Mouse (Mus musculus): ENCODE measurements at regions not wholly inside any gene's neighbourhood (a gene's known extent, or its start where the extent isn't known, plus 50 kb on each side); places are given as distances from the start of the nearest gene placed in this dataset.

DNA sequence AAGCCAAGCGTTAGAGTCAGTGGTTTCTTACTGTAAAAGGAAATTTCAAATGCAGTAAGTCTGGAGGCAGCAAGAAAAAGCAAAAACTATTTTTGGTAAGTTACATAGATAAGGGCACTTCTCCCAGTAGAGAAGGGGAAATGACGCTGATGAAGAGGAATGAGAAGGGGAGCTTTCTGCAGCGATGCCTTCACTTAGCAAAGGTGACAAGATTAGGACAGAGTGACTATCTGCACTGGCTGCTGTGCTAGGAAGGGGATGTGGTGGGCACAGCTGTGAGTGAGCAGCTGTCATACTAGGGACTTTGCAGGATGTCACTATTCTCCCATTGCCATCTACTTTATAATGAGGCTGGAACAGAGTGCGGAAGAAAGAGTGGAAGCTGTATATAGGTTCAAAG lies 156.5 kb downstream of the Ibtk start:
- no peaks in the 10 kb centered on the region for H3K27me3 ChIP-seq (ENCODE audit: control insufficient read depth, insufficient read depth, insufficient read length)
- no peak overlapping the region for H3K4me3 ChIP-seq
- no peak overlapping the region for H3K4me2 ChIP-seq (ENCODE audit: low read depth)
- no peak overlapping the region for H3ac ChIP-seq (ENCODE audit: control insufficient read depth, insufficient read length)
- H3K79me2 ChIP-seq (ENCODE audit: control insufficient read depth, insufficient read depth) = no peaks in the 10 kb centered on the region
- TF ChIP-seq REST (IDR thresholded peaks at IDR 0.05; ENCODE audit: insufficient read depth, insufficient read length) (no peak), MYOG (IDR thresholded peaks at IDR 0.05; ENCODE audit: control insufficient read depth in 1 of 3, insufficient read depth in 1 of 3, insufficient read length in 2 of 3, low read depth in 2 of 3) (no peak), USF1 (IDR thresholded peaks at IDR 0.05; ENCODE audit: low read depth) (no peak), MAX (IDR thresholded peaks at IDR 0.05; ENCODE audit: low read depth) (no peak), POLR2A (IDR thresholded peaks at IDR 0.05; ENCODE audit: insufficient read length, low read depth) (no peak), TCF3 (IDR thresholded peaks at IDR 0.05; ENCODE audit: insufficient read length, low read depth) (no peak), E2F4 (IDR thresholded peaks at IDR 0.05; ENCODE audit: insufficient read depth) (no peak), CEBPB (IDR thresholded peaks at IDR 0.05; ENCODE audit: insufficient read depth, poor library complexity, severe bottlenecking) (no peak), MYOD1 (IDR thresholded peaks at IDR 0.05; ENCODE audit: control insufficient read depth in 1 of 3, insufficient read length in 2 of 3, low read depth in 2 of 3) (no peak)
- no peaks in the 10 kb centered on the region for H3K36me3 ChIP-seq (ENCODE audit: control insufficient read depth, insufficient read depth)

DNA sequence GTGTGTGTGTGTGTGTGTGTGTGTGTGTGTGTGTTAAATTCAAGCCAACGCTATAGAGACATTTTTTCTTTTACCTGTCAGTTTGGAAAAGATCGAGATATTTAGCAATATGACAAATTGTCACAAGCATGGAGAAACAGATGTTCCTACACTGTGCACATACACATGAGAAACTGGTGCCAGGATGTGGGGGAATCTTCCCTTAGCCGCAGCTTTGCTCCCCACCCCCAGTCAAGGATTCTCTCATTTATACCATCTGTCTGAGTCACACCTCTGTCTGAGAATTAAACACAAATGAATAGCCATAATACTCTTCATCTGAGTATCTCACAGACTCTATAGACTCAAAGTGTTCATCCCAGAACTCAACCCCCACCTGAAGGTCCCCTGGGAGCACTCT lies 159.9 kb downstream of the Ibtk start:
- Histone ChIP-seq H3K79me2 (ENCODE audit: control insufficient read depth, insufficient read depth) (no peaks in the 10 kb centered on the region), H3ac (ENCODE audit: control insufficient read depth, insufficient read length) (no peak overlapping the region), H3K4me2 (ENCODE audit: low read depth) (no peak overlapping the region), H3K36me3 (ENCODE audit: control insufficient read depth, insufficient read depth) (no peaks in the 10 kb centered on the region), H3K27me3 (ENCODE audit: control insufficient read depth, insufficient read depth, insufficient read length) (no peaks in the 10 kb centered on the region), H3K4me3 (no peak overlapping the region)
- TF ChIP-seq E2F4 (IDR thresholded peaks at IDR 0.05; ENCODE audit: insufficient read depth) (no peak), SRF (IDR thresholded peaks at IDR 0.05; ENCODE audit: control insufficient read depth, insufficient read length, low read depth) (no peak), MYOD1 (IDR thresholded peaks at IDR 0.05; ENCODE audit: control insufficient read depth in 1 of 3, insufficient read length in 2 of 3, low read depth in 2 of 3) (no peak), MAX (IDR thresholded peaks at IDR 0.05; ENCODE audit: low read depth) (no peak), MYOG (IDR thresholded peaks at IDR 0.05; ENCODE audit: control insufficient read depth in 1 of 3, insufficient read depth in 1 of 3, insufficient read length in 2 of 3, low read depth in 2 of 3) (no peak), TCF12 (IDR thresholded peaks at IDR 0.05; ENCODE audit: insufficient read depth, poor library complexity, severe bottlenecking) (no peak), TCF3 (IDR thresholded peaks at IDR 0.05; ENCODE audit: insufficient read length, low read depth) (no peak), POLR2A (IDR thresholded peaks at IDR 0.05; ENCODE audit: insufficient read length, low read depth) (no peak), USF1 (IDR thresholded peaks at IDR 0.05; ENCODE audit: low read depth) (no peak), CEBPB (IDR thresholded peaks at IDR 0.05; ENCODE audit: insufficient read depth, poor library complexity, severe bottlenecking) (no peak)

DNA sequence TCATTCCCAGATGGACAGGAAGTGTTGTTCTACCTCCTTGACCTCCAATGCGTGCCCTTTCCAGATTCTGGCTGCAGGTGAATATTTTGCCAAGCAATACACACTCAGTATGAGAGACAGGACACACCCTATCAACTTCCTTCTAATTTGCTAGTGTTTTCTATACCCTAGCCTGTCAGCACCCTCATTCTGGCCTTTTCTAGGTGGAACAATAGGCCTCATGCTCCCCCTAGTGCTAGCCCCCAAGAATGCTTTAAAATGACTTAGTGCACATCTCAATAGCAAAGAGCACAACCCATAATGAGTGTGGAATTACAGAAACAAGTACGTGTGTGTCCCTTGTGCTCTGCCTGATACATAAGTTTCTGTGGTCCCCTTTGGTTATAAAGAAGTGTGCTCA lies 161.1 kb downstream of the Ibtk start:
- H3ac ChIP-seq (ENCODE audit: control insufficient read depth, insufficient read length) = no peak overlapping the region
- no peaks in the 10 kb centered on the region for H3K27me3 ChIP-seq (ENCODE audit: control insufficient read depth, insufficient read depth, insufficient read length)
- TF ChIP-seq MYOG (IDR thresholded peaks at IDR 0.05; ENCODE audit: control insufficient read depth in 1 of 3, insufficient read depth in 1 of 3, insufficient read length in 2 of 3, low read depth in 2 of 3) = no peak
- TF ChIP-seq POLR2AphosphoS2 (IDR thresholded peaks at IDR 0.05; ENCODE audit: insufficient read length, low read depth) = no peak
- TF ChIP-seq MAX (IDR thresholded peaks at IDR 0.05; ENCODE audit: low read depth) = no peak
- TF ChIP-seq POLR2A (IDR thresholded peaks at IDR 0.05; ENCODE audit: insufficient read length, low read depth) = no peak
- no peak for TF ChIP-seq USF1 (IDR thresholded peaks at IDR 0.05; ENCODE audit: low read depth)
- no peak for TF ChIP-seq SRF (IDR thresholded peaks at IDR 0.05; ENCODE audit: control insufficient read depth, insufficient read length, low read depth)
- TF ChIP-seq MYOD1 (IDR thresholded peaks at IDR 0.05; ENCODE audit: control insufficient read depth in 1 of 3, insufficient read length in 2 of 3, low read depth in 2 of 3) = no peak
- no peak for TF ChIP-seq CEBPB (IDR thresholded peaks at IDR 0.05; ENCODE audit: insufficient read depth, poor library complexity, severe bottlenecking)
- no peak for TF ChIP-seq TCF3 (IDR thresholded peaks at IDR 0.05; ENCODE audit: insufficient read length, low read depth)
- no peak for TF ChIP-seq TCF12 (IDR thresholded peaks at IDR 0.05; ENCODE audit: insufficient read depth, poor library complexity, severe bottlenecking)
- no peak for TF ChIP-seq E2F4 (IDR thresholded peaks at IDR 0.05; ENCODE audit: insufficient read depth)
- no peak for TF ChIP-seq REST (IDR thresholded peaks at IDR 0.05; ENCODE audit: insufficient read depth, insufficient read length)

DNA sequence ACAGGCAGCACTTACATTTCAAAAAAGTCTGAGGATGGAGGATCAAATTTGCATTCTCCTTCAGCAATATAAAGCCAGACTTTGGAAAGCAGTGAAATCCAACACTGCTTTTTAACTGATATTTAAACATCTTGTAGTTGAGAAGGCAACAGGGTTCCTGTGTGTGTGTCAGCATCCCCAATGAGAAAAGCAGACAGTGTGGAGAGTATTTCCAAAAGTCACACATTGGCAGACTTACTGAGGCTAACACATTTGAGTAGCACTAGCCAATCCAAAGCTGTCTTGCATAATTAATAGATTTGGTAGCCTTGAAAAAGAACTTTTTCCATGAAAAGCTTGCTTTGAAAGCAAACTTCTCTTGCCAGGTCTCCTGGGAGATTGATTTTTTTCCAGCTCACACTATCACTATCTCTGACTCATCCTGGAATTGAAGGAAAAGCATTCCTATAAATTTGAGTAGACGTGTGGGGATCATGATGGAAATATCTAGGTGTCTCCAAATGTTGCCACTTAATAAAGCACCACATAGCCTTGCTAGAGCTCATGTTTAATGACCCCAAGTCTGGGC lies 168.0 kb downstream of the Ibtk start:
- Histone ChIP-seq H3K4me2 (ENCODE audit: low read depth) (no peak overlapping the region), H3K79me2 (ENCODE audit: control insufficient read depth, insufficient read depth) (no peaks in the 10 kb centered on the region), H3K27me3 (ENCODE audit: control insufficient read depth, insufficient read depth, insufficient read length) (no peaks in the 10 kb centered on the region), H3K4me3 (no peak overlapping the region), H3K36me3 (ENCODE audit: control insufficient read depth, insufficient read depth) (no peaks in the 10 kb centered on the region), H3ac (ENCODE audit: control insufficient read depth, insufficient read length) (no peak overlapping the region)
- no peak for TF ChIP-seq POLR2AphosphoS2 (IDR thresholded peaks at IDR 0.05; ENCODE audit: insufficient read length, low read depth)
- no peak for TF ChIP-seq USF1 (IDR thresholded peaks at IDR 0.05; ENCODE audit: low read depth)
- TF ChIP-seq MAX (IDR thresholded peaks at IDR 0.05; ENCODE audit: low read depth) = no peak
- no peak for TF ChIP-seq MYOG (IDR thresholded peaks at IDR 0.05; ENCODE audit: control insufficient read depth in 1 of 3, insufficient read depth in 1 of 3, insufficient read length in 2 of 3, low read depth in 2 of 3)
- TF ChIP-seq E2F4 (IDR thresholded peaks at IDR 0.05; ENCODE audit: insufficient read depth) = no peak

More for the DNA sequence above, 161.1 kb downstream of the Ibtk start:
- no peaks in the 10 kb centered on the region for H3K36me3 ChIP-seq (ENCODE audit: control insufficient read depth, insufficient read depth)
- no peak overlapping the region for H3K4me2 ChIP-seq (ENCODE audit: low read depth)
- no peak overlapping the region for H3K4me3 ChIP-seq
- H3K79me2 ChIP-seq (ENCODE audit: control insufficient read depth, insufficient read depth) = no peaks in the 10 kb centered on the region

DNA sequence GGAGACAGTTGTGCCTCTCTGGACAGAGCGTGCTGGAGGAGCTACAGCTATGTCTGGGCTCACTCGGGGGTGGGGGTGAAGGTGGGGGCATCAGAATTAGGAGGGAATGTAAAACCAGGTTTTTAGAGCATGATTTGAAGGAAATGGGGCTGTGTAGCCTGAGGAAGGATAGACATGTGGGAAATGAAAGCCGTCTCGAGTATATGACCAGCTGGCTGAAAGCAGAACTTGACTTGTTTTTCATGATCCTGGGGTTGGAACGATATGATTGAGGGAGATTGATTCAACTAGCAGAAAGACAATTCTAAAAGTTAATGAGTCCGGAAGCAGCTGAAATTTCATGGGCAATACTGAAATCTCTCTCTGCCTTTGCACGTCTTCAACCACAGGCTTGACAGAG lies 171.3 kb downstream of the Ibtk start:
- H3K4me2 ChIP-seq (ENCODE audit: low read depth) = no peak overlapping the region
- TF ChIP-seq POLR2AphosphoS2 (IDR thresholded peaks at IDR 0.05; ENCODE audit: insufficient read length, low read depth) = no peak
- TF ChIP-seq REST (IDR thresholded peaks at IDR 0.05; ENCODE audit: insufficient read depth, insufficient read length) = no peak
- no peak for TF ChIP-seq MAX (IDR thresholded peaks at IDR 0.05; ENCODE audit: low read depth)
- TF ChIP-seq MYOG (IDR thresholded peaks at IDR 0.05; ENCODE audit: control insufficient read depth in 1 of 3, insufficient read depth in 1 of 3, insufficient read length in 2 of 3, low read depth in 2 of 3) = no peak
- no peak for TF ChIP-seq TCF12 (IDR thresholded peaks at IDR 0.05; ENCODE audit: insufficient read depth, poor library complexity, severe bottlenecking)
- no peak for TF ChIP-seq MYOD1 (IDR thresholded peaks at IDR 0.05; ENCODE audit: control insufficient read depth in 1 of 3, insufficient read length in 2 of 3, low read depth in 2 of 3)
- TF ChIP-seq SRF (IDR thresholded peaks at IDR 0.05; ENCODE audit: control insufficient read depth, insufficient read length, low read depth) = no peak
- no peak for TF ChIP-seq E2F4 (IDR thresholded peaks at IDR 0.05; ENCODE audit: insufficient read depth)
- TF ChIP-seq TCF3 (IDR thresholded peaks at IDR 0.05; ENCODE audit: insufficient read length, low read depth) = no peak
- no peak for TF ChIP-seq POLR2A (IDR thresholded peaks at IDR 0.05; ENCODE audit: insufficient read length, low read depth)
- no peak for TF ChIP-seq USF1 (IDR thresholded peaks at IDR 0.05; ENCODE audit: low read depth)
- TF ChIP-seq CEBPB (IDR thresholded peaks at IDR 0.05; ENCODE audit: insufficient read depth, poor library complexity, severe bottlenecking) = no peak
- H3K27me3 ChIP-seq (ENCODE audit: control insufficient read depth, insufficient read depth, insufficient read length) = no peaks in the 10 kb centered on the region
- no peak overlapping the region for H3ac ChIP-seq (ENCODE audit: control insufficient read depth, insufficient read length)
- no peaks in the 10 kb centered on the region for H3K36me3 ChIP-seq (ENCODE audit: control insufficient read depth, insufficient read depth)
- no peak overlapping the region for H3K4me3 ChIP-seq
- H3K79me2 ChIP-seq (ENCODE audit: control insufficient read depth, insufficient read depth) = no peaks in the 10 kb centered on the region

Measured in myocyte (in vitro differentiated cells).